Mouse (Mus musculus) brain, embryonic 14.5 days (tissue): ENCODE results near the gene Tmem208.

Source experiments
- CTCF ChIP-seq: fragments of 200-500 bp; IDR thresholded peaks from 2 replicates; pipeline ENCODE4 v1.5.1; 2012; ENCODE audit warnings: inconsistent platforms, mild to moderate bottlenecking, moderate library complexity, borderline replicate concordance; ENCODE audit not compliant: insufficient read depth, insufficient read length; ENCODE audit errors: extremely low read depth
- POLR2A ChIP-seq: fragments of 200-500 bp; IDR thresholded peaks from 2 replicates; pipeline ENCODE4 v1.6.1; 2012; ENCODE audit warnings: mild to moderate bottlenecking, inconsistent platforms, borderline replicate concordance; ENCODE audit not compliant: poor library complexity, insufficient read depth, insufficient read length, severe bottlenecking; ENCODE audit errors: extremely low read depth

DNA sequence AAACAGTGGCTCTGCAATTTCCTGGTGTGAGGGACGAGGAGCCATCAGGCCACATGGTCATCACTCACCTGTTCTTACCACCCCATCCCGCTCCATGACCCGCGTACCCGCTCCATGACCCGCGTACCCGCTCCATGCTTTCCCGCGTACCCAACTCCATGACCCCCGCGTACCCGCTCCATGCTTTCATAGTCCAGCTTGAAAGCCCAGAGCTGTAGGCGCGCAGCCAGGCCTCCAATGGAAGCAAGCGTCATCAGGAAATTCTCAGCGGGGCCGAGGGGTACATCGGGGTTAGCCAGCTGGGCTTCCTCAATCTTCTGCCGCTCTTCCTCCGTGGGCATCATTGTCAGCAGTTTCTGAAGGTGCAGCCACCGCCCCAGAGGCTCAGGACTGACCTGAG is 5.3 kb downstream of the Tmem208 start:
- TF ChIP-seq CTCF (no peak), POLR2A (no peak)
